Mouse (Mus musculus): ENCODE results near the gene Amotl1.

GRCm38 (mm10) chr9:14521695-14522094 is 123.2 kb downstream of the Amotl1 start:
- TF ChIP-seq POLR2A (IDR thresholded peaks at IDR 0.05; ENCODE audit: low read depth, low read length) (no peak), CTCF (conservative IDR thresholded peaks at IDR 0.05; ENCODE audit: insufficient read depth, insufficient read length, low read depth, low read length) (no peak)

Measured in kidney, adult 2 months (tissue).